In genomic region chr10:81435436-81435835, GRCm38 (mm10) we compare ENCODE assay signal across 9 mouse cellular contexts. TPM values are rescaled to one million over a fixed set of nuclear protein-coding genes. Genes with fewer than 3 reads are reported as not detected.
DNase-seq lines count a peak whose midpoint lies in the region; ATAC-seq and TF ChIP-seq lines count a peak whose summit lies in the region.
"Had no signal": no experiment of that assay in that cellular context is flagged by ENCODE, and none has a peak within 500 bp of the region (broad histone marks: within the 10 kb centered on the region; RNA-seq: fewer than 3 reads in every experiment).

No protein-coding gene starts in this region.

- H3K4me3 ChIP-seq in heart, embryonic 10.5 days, result no peak overlapping the region
- H3K4me3 ChIP-seq in forebrain, embryonic 14.5 days (ENCODE audit: low read depth, low read length), result no peak overlapping the region
- H3K4me3 ChIP-seq in limb, embryonic 14.5 days (replicated peaks; ENCODE audit: low read length), result no peak overlapping the region

- ATAC-seq in forebrain, embryonic 14.5 days, result no peak
- ATAC-seq in limb, embryonic 14.5 days (ENCODE audit: low FRiP score, low read depth), result no peak

- H3K27ac ChIP-seq in heart, embryonic 10.5 days, result no peak overlapping the region
- peak overlapping the region; percentile 59; the same call in 1 of the 2 replicates for H3K27ac ChIP-seq in forebrain, embryonic 14.5 days (ENCODE audit: low read depth, low read length)
- H3K27ac ChIP-seq in limb, embryonic 14.5 days (replicated peaks; ENCODE audit: low read depth, low read length), result no peak overlapping the region

- peak; percentile 67 to 81 for DNase-seq in heart, adult 9 months (ENCODE audit: low spot score in 2 of 2)
- DNase-seq in heart, embryonic 10.5 days (ENCODE audit: low spot score), result no peak
- DNase-seq in adrenal gland, adult 18-20 months (ENCODE audit: low spot score in 2 of 2), result peak; percentile 53 to 67
- DNase-seq in forebrain, embryonic 14.5 days (ENCODE audit: low spot score), result peak; percentile 88
- DNase-seq in induced T-regulatory cell, adult 2 months (ENCODE audit: low read depth), result peak; percentile 10
- no peak for DNase-seq in limb, embryonic 14.5 days (ENCODE audit: low spot score)
- peak; percentile 75 for DNase-seq in right cerebral cortex, postnatal 4 days
- no peak for DNase-seq in embryo, embryonic 10 days (ENCODE audit: low spot score)

- peaks cover 34% of the 10 kb centered on the region for H3K4me1 ChIP-seq in heart, embryonic 10.5 days
- peaks cover 17% of the 10 kb centered on the region for H3K4me1 ChIP-seq in forebrain, embryonic 14.5 days (ENCODE audit: control insufficient read depth, insufficient read depth, low read length)
- peaks cover 14% of the 10 kb centered on the region for H3K4me1 ChIP-seq in limb, embryonic 14.5 days (ENCODE audit: control insufficient read depth, insufficient read depth, low read length)

- H3K9me3 ChIP-seq in heart, embryonic 10.5 days, result no peaks in the 10 kb centered on the region
- H3K9me3 ChIP-seq in forebrain, embryonic 14.5 days (replicated peaks; ENCODE audit: control insufficient read depth, low read length), result no peaks in the 10 kb centered on the region
- H3K9me3 ChIP-seq in limb, embryonic 14.5 days (ENCODE audit: control insufficient read depth, low read length), result no peaks in the 10 kb centered on the region

- 69% methylated on average over 3 of the region's 3 CpGs for WGBS in heart, embryonic 10.5 days
- WGBS in forebrain, embryonic 14.5 days, result 51% methylated on average over 3 of the region's 3 CpGs
- WGBS in limb, embryonic 14.5 days, result 72% methylated on average over 3 of the region's 3 CpGs

- no peaks in the 10 kb centered on the region for H3K36me3 ChIP-seq in heart, embryonic 10.5 days
- no peaks in the 10 kb centered on the region for H3K36me3 ChIP-seq in forebrain, embryonic 14.5 days (ENCODE audit: control insufficient read depth, insufficient read depth, low read length)
- H3K36me3 ChIP-seq in limb, embryonic 14.5 days (ENCODE audit: control insufficient read depth, insufficient read depth, low read length), result no peaks in the 10 kb centered on the region

- peaks cover 43% of the 10 kb centered on the region for H3K27me3 ChIP-seq in heart, embryonic 10.5 days (ENCODE audit: insufficient read depth, poor library complexity, severe bottlenecking)
- H3K27me3 ChIP-seq in forebrain, embryonic 14.5 days (replicated peaks; ENCODE audit: control insufficient read depth, insufficient read depth, low read length), result no peaks in the 10 kb centered on the region
- no peaks in the 10 kb centered on the region for H3K27me3 ChIP-seq in limb, embryonic 14.5 days (ENCODE audit: control insufficient read depth, insufficient read depth, low read length)

- no peak for TF ChIP-seq POLR2A in limb, embryonic 14.5 days (IDR thresholded peaks at IDR 0.05; ENCODE audit: borderline replicate concordance, extremely low read depth, insufficient read depth, insufficient read length)

- H3K9ac ChIP-seq in forebrain, embryonic 14.5 days (ENCODE audit: low read length), result no peak overlapping the region
- 0 out of 2 replicates have a peak overlapping the region, but pooled peaks have one; percentile 16 for H3K9ac ChIP-seq in limb, embryonic 14.5 days (ENCODE audit: low read depth, low read length, severe bottlenecking)

- H3K4me2 ChIP-seq in forebrain, embryonic 14.5 days (ENCODE audit: low read length), result no peak overlapping the region
- H3K4me2 ChIP-seq in limb, embryonic 14.5 days (replicated peaks; ENCODE audit: low read depth, low read length, severe bottlenecking), result no peak overlapping the region

RNA-seq across cellular contexts. Expression of gene Nfic, which starts 20.0 kb away (rescaled TPM):
- polyA plus RNA-seq in heart, embryonic 10.5 days (2016; fragmentation: Nextera tagmentation; extraction: Ambion mirVana), result 23.0 and 24.3 TPM in 2 replicates
- total RNA-seq in adrenal gland, adult 18-20 months (2021), result 10 to 100 TPM; 69.1 to 78.7 TPM
- 16.6 and 17.9 TPM in 2 replicates for polyA plus RNA-seq in forebrain, embryonic 14.5 days (2014; fragmentation: Nextera tagmentation; extraction: Ambion mirVana)
- 38.1 and 56.4 TPM in 2 replicates for polyA plus RNA-seq in limb, embryonic 14.5 days (2012; rRNA removed)
- 97.3 and 98.9 TPM in 2 replicates for polyA plus RNA-seq in limb, embryonic 14.5 days (2014; fragmentation: Nextera tagmentation; extraction: Ambion mirVana)

RNA-seq across cellular contexts. Expression of gene Smim24, which starts 42.6 kb away (rescaled TPM):
- 3.4 and 4.0 TPM in 2 replicates for polyA plus RNA-seq in heart, embryonic 10.5 days (2016; fragmentation: Nextera tagmentation; extraction: Ambion mirVana)
- 1 to 10 TPM; 1.1 to 1.2 TPM for total RNA-seq in adrenal gland, adult 18-20 months (2021)
- 1.5 and 2.0 TPM in 2 replicates for polyA plus RNA-seq in forebrain, embryonic 14.5 days (2014; fragmentation: Nextera tagmentation; extraction: Ambion mirVana)
- 7.5 and 7.8 TPM in 2 replicates for polyA plus RNA-seq in limb, embryonic 14.5 days (2012; rRNA removed)
- 4.3 and 4.6 TPM in 2 replicates for polyA plus RNA-seq in limb, embryonic 14.5 days (2014; fragmentation: Nextera tagmentation; extraction: Ambion mirVana)

RNA-seq across cellular contexts. Expression of gene Gm48552, which starts 46.6 kb away (rescaled TPM):
- 1.1 and 1.7 TPM in 2 replicates for polyA plus RNA-seq in heart, embryonic 10.5 days (2016; fragmentation: Nextera tagmentation; extraction: Ambion mirVana)
- total RNA-seq in adrenal gland, adult 18-20 months (2021), result 1 to 10 TPM; 1.4 to 2.6 TPM
- polyA plus RNA-seq in forebrain, embryonic 14.5 days (2014; fragmentation: Nextera tagmentation; extraction: Ambion mirVana), result 0.65 and 0.69 TPM in 2 replicates
- polyA plus RNA-seq in limb, embryonic 14.5 days (2012; rRNA removed), result 6.8 and 9.5 TPM in 2 replicates
- polyA plus RNA-seq in limb, embryonic 14.5 days (2014; fragmentation: Nextera tagmentation; extraction: Ambion mirVana), result 0.99 and 1.2 TPM in 2 replicates
- total RNA-seq: common myeloid progenitor, adult 5-6 weeks had no signal

RNA-seq across cellular contexts. Expression of gene Celf5, which starts 47.1 kb away (rescaled TPM):
- 0.10 and 0.18 TPM in 2 replicates for polyA plus RNA-seq in heart, embryonic 10.5 days (2016; fragmentation: Nextera tagmentation; extraction: Ambion mirVana)
- total RNA-seq in adrenal gland, adult 18-20 months (2021), result under 1 TPM; 0.42 to 0.50 TPM
- polyA plus RNA-seq in forebrain, embryonic 14.5 days (2014; fragmentation: Nextera tagmentation; extraction: Ambion mirVana), result 57.9 and 69.6 TPM in 2 replicates
- polyA plus RNA-seq in limb, embryonic 14.5 days (2012; rRNA removed), result 5.9 and 7.9 TPM in 2 replicates
- polyA plus RNA-seq in limb, embryonic 14.5 days (2014; fragmentation: Nextera tagmentation; extraction: Ambion mirVana), result 0.85 and 1.6 TPM in 2 replicates

RNA-seq across cellular contexts. Expression of gene Gm48551, which starts 51.2 kb away (rescaled TPM):
- 2.2 and 3.1 TPM in 2 replicates for polyA plus RNA-seq in heart, embryonic 10.5 days (2016; fragmentation: Nextera tagmentation; extraction: Ambion mirVana)
- total RNA-seq in adrenal gland, adult 18-20 months (2021), result 1 to 10 TPM; 1.5 to 1.9 TPM
- 3.6 and 4.8 TPM in 2 replicates for polyA plus RNA-seq in forebrain, embryonic 14.5 days (2014; fragmentation: Nextera tagmentation; extraction: Ambion mirVana)
- polyA plus RNA-seq in limb, embryonic 14.5 days (2012; rRNA removed), result 4.3 and 5.0 TPM in 2 replicates
- polyA plus RNA-seq in limb, embryonic 14.5 days (2014; fragmentation: Nextera tagmentation; extraction: Ambion mirVana), result 1.1 and 2.9 TPM in 2 replicates

Comparison
In these comparisons a context has a peak if more than half of its experiments do, and no peak if none do; other contexts are left out.
1. DNase-seq: peak in heart, adult 9 months (2 of 2), adrenal gland, adult 18-20 months (2 of 2), forebrain, embryonic 14.5 days (single experiment), induced T-regulatory cell, adult 2 months (single experiment) and right cerebral cortex, postnatal 4 days (single experiment); none in heart, embryonic 10.5 days (single experiment), limb, embryonic 14.5 days (single experiment) and embryo, embryonic 10 days (single experiment).